ENCODE assay signal across 13 mouse cellular contexts in genomic region chr16:85897854-85898253, GRCm38 (mm10). TPM values are rescaled to one million over a fixed set of nuclear protein-coding genes. Genes with fewer than 3 reads are reported as not detected.
DNase-seq lines count a peak whose midpoint lies in the region; ATAC-seq and TF ChIP-seq lines count a peak whose summit lies in the region.
"Had no signal": no experiment of that assay in that cellular context is flagged by ENCODE, and none has a peak within 500 bp of the region (broad histone marks: within the 10 kb centered on the region; RNA-seq: fewer than 3 reads in every experiment).

No protein-coding gene starts in this region.

- peak overlapping the region; percentile 22 for H3K4me3 ChIP-seq in heart, embryonic 16.5 days (ENCODE audit: low read length)
- peak overlapping the region; percentile 12; the same call in 1 of the 2 replicates for H3K4me3 ChIP-seq in lung, embryonic 16.5 days (ENCODE audit: low read length)
- no peak overlapping the region for H3K4me3 ChIP-seq in lung, postnatal 0 days (ENCODE audit: low read depth, low read length)
- H3K4me3 ChIP-seq in hindbrain, embryonic 15.5 days, result peak overlapping the region; percentile 73; the same call in 1 of the 2 replicates
- peak overlapping the region; percentile 55 for H3K4me3 ChIP-seq in stomach, embryonic 16.5 days (replicated peaks; ENCODE audit: low read length)
- H3K4me3 ChIP-seq: left cerebral cortex, adult 2 months; midbrain, embryonic 13.5 days had no signal

- H3K27ac ChIP-seq in heart, embryonic 16.5 days (ENCODE audit: low read length), result no peak overlapping the region
- no peak overlapping the region for H3K27ac ChIP-seq in lung, embryonic 16.5 days (ENCODE audit: low read length)
- H3K27ac ChIP-seq in lung, postnatal 0 days (ENCODE audit: low read length), result no peak overlapping the region
- no peak overlapping the region for H3K27ac ChIP-seq in hindbrain, embryonic 15.5 days (replicated peaks)
- H3K27ac ChIP-seq in stomach, embryonic 16.5 days (ENCODE audit: low read length), result no peak overlapping the region
- H3K27ac ChIP-seq: left cerebral cortex, adult 2 months; midbrain, embryonic 13.5 days had no signal

- DNase-seq in heart, adult 9 months (ENCODE audit: low spot score in 2 of 2), result no peak
- DNase-seq in lung, postnatal 0 days (ENCODE audit: low spot score), result no peak
- DNase-seq in adrenal gland, postnatal 10 days, result no peak
- DNase-seq: cerebellum, adult 8-10 months; liver, postnatal 0 days; spleen, adult 18-20 months; thymus, postnatal 36 days had no signal

- peak overlapping the region; percentile 96 for H3K4me2 ChIP-seq in heart, embryonic 16.5 days (ENCODE audit: low read depth, low read length)
- H3K4me2 ChIP-seq in lung, embryonic 16.5 days (ENCODE audit: low read depth, low read length), result peak overlapping the region; percentile 13; the same call in 1 of the 2 replicates
- H3K4me2 ChIP-seq in lung, postnatal 0 days (replicated peaks; ENCODE audit: low read depth, low read length), result no peak overlapping the region
- peak overlapping the region; percentile 99; the same call in 1 of the 2 replicates for H3K4me2 ChIP-seq in hindbrain, embryonic 15.5 days
- H3K4me2 ChIP-seq in stomach, embryonic 16.5 days (ENCODE audit: low read depth, low read length), result peak overlapping the region; percentile 38
- H3K4me2 ChIP-seq: midbrain, embryonic 13.5 days had no signal

- H3K36me3 ChIP-seq in heart, embryonic 16.5 days (ENCODE audit: control insufficient read depth, insufficient read depth), result no peaks in the 10 kb centered on the region
- no peaks in the 10 kb centered on the region for H3K36me3 ChIP-seq in lung, embryonic 16.5 days (ENCODE audit: control insufficient read depth, insufficient read depth, low read length)
- H3K36me3 ChIP-seq in lung, postnatal 0 days (ENCODE audit: insufficient read depth, low read length), result no peaks in the 10 kb centered on the region
- H3K36me3 ChIP-seq in hindbrain, embryonic 15.5 days, result no peaks in the 10 kb centered on the region
- H3K36me3 ChIP-seq in stomach, embryonic 16.5 days (ENCODE audit: control insufficient read depth, insufficient read depth, low read length), result no peaks in the 10 kb centered on the region
- H3K36me3 ChIP-seq: midbrain, embryonic 13.5 days had no signal

- peaks cover 9% of the 10 kb centered on the region for H3K4me1 ChIP-seq in heart, embryonic 16.5 days (ENCODE audit: control insufficient read depth, insufficient read depth, low read length)
- peaks cover 11% of the 10 kb centered on the region; the same call in 1 of the 2 replicates for H3K4me1 ChIP-seq in lung, embryonic 16.5 days (replicated peaks; ENCODE audit: control insufficient read depth, insufficient read depth, low read length)
- peaks cover 11% of the 10 kb centered on the region; the same call in 1 of the 2 replicates for H3K4me1 ChIP-seq in lung, postnatal 0 days (ENCODE audit: insufficient read depth, low read depth, low read length)
- peaks cover 17% of the 10 kb centered on the region for H3K4me1 ChIP-seq in hindbrain, embryonic 15.5 days (replicated peaks)
- peaks cover 10% of the 10 kb centered on the region; the same call in 1 of the 2 replicates for H3K4me1 ChIP-seq in stomach, embryonic 16.5 days (ENCODE audit: control insufficient read depth, insufficient read depth, low read length)

- 87% methylated on average over 3 of the region's 3 CpGs for WGBS in heart, embryonic 16.5 days
- WGBS in lung, embryonic 16.5 days, result 95% methylated on average over 3 of the region's 3 CpGs
- WGBS in lung, postnatal 0 days, result 91% methylated on average over 3 of the region's 3 CpGs
- 93% methylated on average over 3 of the region's 3 CpGs for WGBS in hindbrain, embryonic 15.5 days
- 86% methylated on average over 3 of the region's 3 CpGs for WGBS in stomach, embryonic 16.5 days

- ATAC-seq in heart, embryonic 16.5 days (replicated peaks; ENCODE audit: extremely low read depth, insufficient read depth, low FRiP score), result no peak
- no peak for ATAC-seq in lung, embryonic 16.5 days (ENCODE audit: low read depth)
- ATAC-seq in lung, postnatal 0 days, result no peak
- no peak for ATAC-seq in hindbrain, embryonic 15.5 days (ENCODE audit: low FRiP score, low read depth)
- no peak for ATAC-seq in stomach, embryonic 16.5 days (ENCODE audit: insufficient read depth, low FRiP score)
- ATAC-seq: liver, postnatal 0 days; midbrain, embryonic 13.5 days had no signal

- H3K27me3 ChIP-seq in heart, embryonic 16.5 days (ENCODE audit: control insufficient read depth, insufficient read depth, low read length), result no peaks in the 10 kb centered on the region
- H3K27me3 ChIP-seq in lung, embryonic 16.5 days (ENCODE audit: control insufficient read depth, insufficient read depth, low read depth, low read length), result peaks cover 13% of the 10 kb centered on the region; the same call in 1 of the 2 replicates
- 0 out of 2 replicates have a peak, but pooled peaks cover 5% of the 10 kb centered on the region for H3K27me3 ChIP-seq in lung, postnatal 0 days (replicated peaks; ENCODE audit: insufficient read depth, low read length)
- H3K27me3 ChIP-seq in hindbrain, embryonic 15.5 days, result no peaks in the 10 kb centered on the region
- H3K27me3 ChIP-seq in stomach, embryonic 16.5 days (ENCODE audit: control insufficient read depth, insufficient read depth, low read length), result peaks cover 22% of the 10 kb centered on the region

- TF ChIP-seq EP300 in lung, postnatal 0 days (IDR thresholded peaks at IDR 0.05), result no peak

- TF ChIP-seq CTCF in lung, postnatal 0 days (IDR thresholded peaks at IDR 0.05), result no peak

- H3K9ac ChIP-seq in heart, embryonic 16.5 days (ENCODE audit: low read length), result no peak overlapping the region
- H3K9ac ChIP-seq in lung, embryonic 16.5 days (ENCODE audit: low read length), result no peak overlapping the region
- no peak overlapping the region for H3K9ac ChIP-seq in lung, postnatal 0 days (replicated peaks; ENCODE audit: low read depth)
- H3K9ac ChIP-seq in hindbrain, embryonic 15.5 days, result no peak overlapping the region
- H3K9ac ChIP-seq in stomach, embryonic 16.5 days (ENCODE audit: low read length), result no peak overlapping the region
- H3K9ac ChIP-seq: liver, postnatal 0 days; midbrain, embryonic 13.5 days had no signal

- no peaks in the 10 kb centered on the region for H3K9me3 ChIP-seq in heart, embryonic 16.5 days (replicated peaks; ENCODE audit: control insufficient read depth, low read length)
- H3K9me3 ChIP-seq in lung, embryonic 16.5 days (ENCODE audit: control insufficient read depth, low read length), result no peaks in the 10 kb centered on the region
- H3K9me3 ChIP-seq in lung, postnatal 0 days (ENCODE audit: low read length), result no peaks in the 10 kb centered on the region
- H3K9me3 ChIP-seq in hindbrain, embryonic 15.5 days, result no peaks in the 10 kb centered on the region
- H3K9me3 ChIP-seq in stomach, embryonic 16.5 days (replicated peaks; ENCODE audit: control insufficient read depth, low read length), result no peaks in the 10 kb centered on the region
- H3K9me3 ChIP-seq: midbrain, embryonic 13.5 days had no signal

RNA-seq across cellular contexts. Expression of gene Adamts5, which starts 3.8 kb away (rescaled TPM):
- polyA plus RNA-seq in heart, embryonic 16.5 days (2015; fragmentation: Nextera tagmentation; extraction: Ambion mirVana), result 3.1 and 3.5 TPM in 2 replicates
- 3.8 TPM in 2 replicates for polyA plus RNA-seq in lung, embryonic 16.5 days (2015; fragmentation: Nextera tagmentation; extraction: Ambion mirVana)
- polyA plus RNA-seq in lung, postnatal 0 days (2015; fragmentation: Nextera tagmentation; extraction: Ambion mirVana), result 1.8 and 2.1 TPM in 2 replicates
- polyA plus RNA-seq in hindbrain, embryonic 15.5 days (2015; fragmentation: Nextera tagmentation; extraction: Ambion mirVana), result 3.2 and 4.2 TPM in 2 replicates
- polyA plus RNA-seq in stomach, embryonic 16.5 days (2015; fragmentation: Nextera tagmentation; extraction: Ambion mirVana), result 4.4 and 4.5 TPM in 2 replicates
- 10 to 100 TPM; 10.0 to 10.3 TPM for total RNA-seq in adrenal gland, postnatal 10 days (2021)
